Mouse (Mus musculus) natural killer cell, adult 2 months (primary cell): ENCODE results near the gene Clp1.
"Not testable (repeated sequence)": the region's sequence is repeated elsewhere in the genome, so short reads cannot be mapped to it uniquely, and the experiment has no call there.

ENCODE experiments used
- DNase-seq, 2 experiments: peaks; one replicate each; pipeline ENCODE4 v3.0.0; 2022; ENCODE audit warnings: low spot score in 2 of 2

The Clp1 gene

GRCm38 (mm10) chr2:84738271-84738911, 11.2 kb upstream of the Clp1 start:
- no peak for DNase-seq

- no peak for DNase-seq
Measured at GRCm38 (mm10) chr2:84737451-84737925, 10.3 kb upstream of the Clp1 start.

GRCm38 (mm10) chr2:84736312-84737161, 9.4 kb upstream of the Clp1 start:
- DNase-seq: no peak

- DNase-seq: no peak
Measured at GRCm38 (mm10) chr2:84735346-84735920, 8.3 kb upstream of the Clp1 start.

- DNase-seq: no peak
Measured at GRCm38 (mm10) chr2:84734919-84735318, 7.8 kb upstream of the Clp1 start.

- no peak for DNase-seq
Measured at GRCm38 (mm10) chr2:84734351-84734864, 7.3 kb upstream of the Clp1 start.

- peak; percentile 64 for DNase-seq
Measured at GRCm38 (mm10) chr2:84733579-84734300, 6.6 kb upstream of the Clp1 start, which contains the start of gene Ypel4. Gene Ypel4 (plus strand): TSS chr2:84734058.

GRCm38 (mm10) chr2:84732394-84732793, 5.2 kb upstream of the Clp1 start:
- no peak for DNase-seq

- DNase-seq: no peak
Measured at GRCm38 (mm10) chr2:84731206-84731605, 4.1 kb upstream of the Clp1 start.

- DNase-seq: not testable (repeated sequence)
Measured at GRCm38 (mm10) chr2:84728191-84728590, 1.0 kb upstream of the Clp1 start.

GRCm38 (mm10) chr2:84726716-84727115, 434 bp downstream of the Clp1 start:
- DNase-seq: no peak

- no peak for DNase-seq
Measured at GRCm38 (mm10) chr2:84725770-84726169, 1.4 kb downstream of the Clp1 start.

GRCm38 (mm10) chr2:84723856-84724255, 3.3 kb downstream of the Clp1 start:
- DNase-seq: peak in 1 of 2 experiments; percentile 17

GRCm38 (mm10) chr2:84721182-84721581, 6.0 kb downstream of the Clp1 start:
- no peak for DNase-seq

- DNase-seq: no peak
Measured at GRCm38 (mm10) chr2:84720718-84721117, 6.4 kb downstream of the Clp1 start.

- no peak for DNase-seq
Measured at GRCm38 (mm10) chr2:84717357-84717756, 9.8 kb downstream of the Clp1 start.

GRCm38 (mm10) chr2:84716423-84717355, 10.5 kb downstream of the Clp1 start:
- DNase-seq: no peak

- peak in 1 of 2 experiments; percentile 46 for DNase-seq
Measured at GRCm38 (mm10) chr2:84715562-84716361, 11.4 kb downstream of the Clp1 start.

GRCm38 (mm10) chr2:84714811-84715561, 12.2 kb downstream of the Clp1 start, which contains the start of gene Zdhhc5:
Gene Zdhhc5 (minus strand): TSS chr2:84715180.
- peak; percentile 97 to 99 for DNase-seq
